Mouse (Mus musculus): ENCODE measurements around the gene Trpc7.
A peak's percentile ranks its signal among the peaks of the same experiment; 100 is the strongest.

Gene Trpc7

GRCm38 (mm10) chr13:56895893-56896292, at the start of gene Trpc7:
Gene Trpc7 (minus strand): TSS chr13:56895993.
- DNase-seq (ENCODE audit: low spot score): no peak

- no peak for DNase-seq (ENCODE audit: low spot score)
Observed at GRCm38 (mm10) chr13:56939261-56939660, 43.5 kb upstream of the Trpc7 start.

GRCm38 (mm10) chr13:56933832-56934510, 38.2 kb upstream of the Trpc7 start:
- no peak for DNase-seq (ENCODE audit: low spot score)

- DNase-seq (ENCODE audit: low spot score): no peak
Observed at GRCm38 (mm10) chr13:56930421-56930820, 34.6 kb upstream of the Trpc7 start.

- no peak for DNase-seq (ENCODE audit: low spot score)
Observed at GRCm38 (mm10) chr13:56922976-56923375, 27.2 kb upstream of the Trpc7 start.

DNA sequence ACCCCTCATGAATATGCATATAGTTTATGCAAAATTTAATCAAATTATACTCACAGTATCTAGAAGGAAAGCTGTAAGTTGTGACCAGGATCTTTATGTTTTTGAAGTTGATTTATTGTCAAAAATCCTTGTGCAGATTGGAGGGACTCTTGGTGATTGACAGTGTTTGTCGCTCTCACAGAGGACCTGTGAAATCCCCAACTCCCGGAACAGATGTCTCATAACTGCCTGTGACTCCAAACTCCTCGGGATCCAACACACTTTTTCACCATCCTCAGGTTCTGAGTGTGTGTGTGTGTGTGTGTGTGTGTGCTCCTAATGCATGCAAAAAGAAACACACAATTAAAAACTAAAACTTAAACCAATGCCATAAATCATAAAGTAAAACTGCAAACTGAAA, 25.5 kb upstream of the Trpc7 start:
- DNase-seq (ENCODE audit: low spot score): no peak

- DNase-seq (ENCODE audit: low spot score): no peak
Observed at GRCm38 (mm10) chr13:56914721-56915120, 18.9 kb upstream of the Trpc7 start.

DNA sequence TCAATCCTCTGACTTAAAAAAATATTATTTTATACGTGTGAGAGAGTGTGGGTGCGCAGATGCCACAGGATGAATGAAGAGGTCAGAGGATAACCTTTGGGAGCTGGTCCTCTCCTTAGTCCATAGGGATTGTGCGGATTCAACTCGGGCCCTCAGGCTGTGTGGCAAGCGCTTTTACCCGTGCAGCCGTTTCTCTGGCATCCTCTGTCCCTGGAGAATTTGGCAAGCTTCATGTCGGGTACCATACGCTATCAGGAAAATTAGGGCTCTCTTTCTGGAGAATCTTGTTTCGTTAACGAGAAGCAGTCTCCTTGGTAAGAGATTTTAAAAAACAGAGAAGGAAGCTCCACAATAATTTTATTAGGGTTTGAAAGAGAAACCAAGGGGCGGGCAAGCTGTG, 15.3 kb upstream of the Trpc7 start:
- DNase-seq (ENCODE audit: low spot score): no peak

GRCm38 (mm10) chr13:56895386-56895785, 407 bp downstream of the Trpc7 start:
- peak; percentile 89 for DNase-seq (ENCODE audit: low spot score)

DNA sequence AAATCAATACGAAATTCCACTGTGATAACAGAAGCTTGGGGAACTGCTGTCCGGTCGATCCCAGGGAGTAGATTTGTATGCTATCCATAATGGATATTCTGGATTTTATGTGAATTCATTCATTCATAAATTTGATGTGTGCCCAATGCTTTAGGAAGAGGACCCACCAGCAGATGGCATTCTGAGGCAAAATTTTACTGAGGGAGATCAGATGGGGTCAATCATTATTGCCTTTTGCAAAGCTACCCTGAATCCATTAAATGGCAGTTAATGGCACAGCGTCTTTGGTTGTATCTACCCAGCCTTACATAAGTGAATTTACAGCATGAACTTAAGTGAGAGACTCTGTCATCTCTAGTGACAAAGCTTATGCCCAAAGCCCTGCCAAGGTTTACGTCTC, 1.2 kb downstream of the Trpc7 start:
- DNase-seq (ENCODE audit: low spot score): no peak

DNA sequence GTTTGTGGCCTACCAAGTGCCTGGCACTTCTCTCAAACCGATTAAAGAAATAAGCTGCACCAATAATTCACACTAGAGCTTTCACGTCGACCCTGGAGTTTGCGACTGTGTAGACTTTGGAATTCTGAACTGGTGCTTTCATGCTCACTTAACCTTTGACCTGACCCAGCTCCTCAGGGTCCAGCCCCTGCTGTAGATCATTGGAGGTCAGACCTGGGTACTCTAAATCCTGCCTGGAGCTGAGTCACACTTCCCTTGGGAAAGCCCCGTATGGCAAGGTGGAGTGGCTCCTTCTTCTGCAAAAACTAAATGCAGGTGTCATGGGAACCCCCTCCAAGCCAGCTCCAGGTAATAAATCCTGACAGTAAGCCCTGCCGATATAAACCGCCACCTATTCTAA, 5.9 kb downstream of the Trpc7 start:
- peak; percentile 65 for DNase-seq (ENCODE audit: low spot score)

DNA sequence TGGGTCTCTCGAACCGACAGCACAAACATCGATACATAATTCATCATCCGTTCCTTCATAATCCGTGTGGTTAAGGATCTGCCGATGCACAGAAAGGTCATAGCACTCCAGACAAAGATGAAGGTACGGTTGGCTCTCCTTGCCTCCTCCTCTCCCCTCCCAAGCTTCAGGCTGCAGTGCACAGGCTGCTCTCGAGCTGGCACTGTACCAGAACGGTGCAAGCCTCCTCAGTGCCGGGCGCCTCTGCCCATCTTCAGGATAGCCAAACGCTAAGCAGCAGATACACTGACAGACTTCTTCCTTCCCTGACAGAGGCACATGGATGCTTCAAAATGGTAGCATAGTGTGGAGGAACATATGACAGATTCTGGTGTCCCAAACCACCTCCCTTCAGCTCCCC, 12.9 kb downstream of the Trpc7 start:
- DNase-seq (ENCODE audit: low spot score): no peak

DNA sequence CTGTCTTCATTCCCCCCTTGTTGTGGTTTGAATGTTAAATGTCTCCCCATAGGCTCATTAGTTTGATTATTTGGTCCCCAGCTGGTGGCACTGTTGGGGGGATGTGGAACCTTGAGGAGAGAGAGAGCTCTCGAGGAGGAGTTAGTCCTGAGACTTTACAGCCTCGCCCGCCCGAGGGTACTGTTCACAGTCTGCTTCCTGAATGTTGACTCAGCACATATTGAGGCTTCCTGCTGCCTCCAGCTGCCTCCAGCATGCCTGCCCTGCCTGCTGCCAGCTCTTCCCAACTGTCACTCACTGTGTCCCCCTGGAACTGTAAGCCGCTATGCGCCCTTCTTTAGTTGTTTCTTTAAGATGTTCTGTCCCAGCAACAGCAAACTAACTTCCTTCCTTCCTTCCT, 31.2 kb downstream of the Trpc7 start:
- no peak for DNase-seq (ENCODE audit: low spot score)

DNA sequence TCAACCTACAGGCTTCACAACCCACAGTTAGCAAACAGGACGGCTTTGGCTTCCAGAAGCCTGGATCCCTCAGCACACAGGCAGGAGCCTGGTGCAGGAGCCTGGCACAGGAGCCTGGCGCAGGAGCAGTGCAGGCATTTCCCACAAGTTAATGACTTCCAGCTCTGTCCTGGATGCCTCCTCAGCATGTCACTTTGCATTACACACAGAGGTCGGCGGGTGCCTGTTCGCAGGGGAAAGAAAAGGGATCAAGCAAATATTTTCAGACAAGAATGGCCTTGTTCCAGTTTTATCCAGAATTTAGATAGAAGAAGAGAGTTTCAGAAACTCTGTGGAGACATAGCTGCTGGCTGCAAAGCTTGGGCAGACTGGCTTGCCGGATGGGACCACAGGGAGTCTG, 33.8 kb downstream of the Trpc7 start:
- no peak for DNase-seq (ENCODE audit: low spot score)

- DNase-seq (ENCODE audit: low spot score): no peak
Observed at GRCm38 (mm10) chr13:56854506-56854905, 41.3 kb downstream of the Trpc7 start.

DNA sequence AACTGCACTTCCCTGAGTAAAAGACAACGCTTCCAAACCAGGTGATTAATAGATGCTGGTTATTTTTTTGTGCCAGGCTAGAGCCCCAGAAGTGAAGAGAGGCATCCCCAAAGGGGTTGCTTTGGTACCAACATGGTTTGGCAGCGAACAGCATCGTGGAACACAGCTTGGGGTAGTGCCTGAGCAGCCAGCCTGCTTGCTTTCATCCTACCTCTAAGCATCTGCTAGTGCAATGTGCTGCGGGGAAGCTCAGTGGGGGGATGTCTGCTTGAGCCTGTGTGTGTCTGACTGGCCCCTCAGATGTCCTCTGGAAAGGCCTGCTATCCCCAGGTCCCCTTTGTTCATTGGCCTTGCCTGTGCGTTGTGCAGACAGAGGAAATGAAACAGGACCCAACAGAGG, 42.4 kb downstream of the Trpc7 start:
- DNase-seq (ENCODE audit: low spot score): peak; percentile 27

DNA sequence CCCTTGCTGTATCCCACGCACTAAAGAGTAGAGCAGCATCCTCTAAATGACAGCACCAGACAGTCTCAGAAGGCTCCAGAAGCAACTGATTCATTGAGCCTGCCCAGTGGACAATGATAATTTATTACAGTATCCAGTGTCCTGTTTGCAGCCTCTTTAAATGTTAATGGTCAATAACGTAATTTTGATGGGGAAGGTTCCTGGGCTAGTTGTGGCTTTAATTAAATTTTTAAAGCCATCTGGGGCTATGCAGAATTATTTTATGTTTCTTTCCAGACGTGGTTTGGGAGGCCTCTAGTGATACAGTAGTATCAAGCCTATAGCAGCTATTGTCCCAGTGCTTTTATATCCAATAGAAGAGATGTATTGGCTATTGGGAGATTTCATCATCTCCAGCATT, 49.9 kb downstream of the Trpc7 start:
- no peak for DNase-seq (ENCODE audit: low spot score)

DNA sequence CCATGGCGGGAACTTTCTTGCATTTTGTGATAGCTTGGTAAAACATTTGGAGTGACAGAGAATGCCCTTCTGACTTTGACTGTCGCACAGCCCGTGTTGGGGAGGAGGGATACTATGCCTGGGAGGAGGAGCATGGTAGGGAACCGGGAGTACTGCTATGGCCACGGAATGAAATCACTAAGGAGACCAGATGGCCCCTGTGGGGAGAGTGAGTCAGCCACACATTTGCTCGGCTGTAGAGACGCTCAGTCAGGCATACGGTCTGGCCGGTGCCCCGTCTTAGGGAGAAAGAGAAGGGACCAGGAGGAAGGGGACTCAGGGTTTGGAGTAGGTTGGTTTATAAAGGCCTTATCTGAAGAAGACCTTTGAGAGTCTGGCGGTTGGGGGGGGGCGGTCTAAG, 80.3 kb downstream of the Trpc7 start:
- DNase-seq (ENCODE audit: low spot score): no peak

GRCm38 (mm10) chr13:56806776-56807490, 88.9 kb downstream of the Trpc7 start:
- DNase-seq (ENCODE audit: low spot score): peak; percentile 92

DNA sequence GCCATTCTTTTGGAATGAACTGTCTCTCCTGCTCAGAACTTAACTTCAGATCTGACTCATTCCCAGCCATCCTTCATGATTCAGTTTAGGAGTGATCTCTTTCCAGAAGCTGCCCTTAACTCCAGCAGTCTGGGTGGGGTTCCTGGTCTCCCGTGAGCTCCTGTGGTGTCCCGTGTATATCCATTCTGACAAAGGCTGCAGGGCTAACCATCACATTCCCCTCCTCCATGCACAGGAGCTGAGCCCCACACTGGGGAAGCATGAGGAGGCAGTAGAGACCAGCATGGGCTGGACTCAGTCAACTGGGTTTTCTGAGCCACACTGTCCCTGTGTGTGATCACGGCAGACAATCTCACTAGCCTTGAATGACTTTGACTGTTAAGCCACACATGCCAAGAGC, 90.7 kb downstream of the Trpc7 start:
- no peak for DNase-seq (ENCODE audit: low spot score)

DNA sequence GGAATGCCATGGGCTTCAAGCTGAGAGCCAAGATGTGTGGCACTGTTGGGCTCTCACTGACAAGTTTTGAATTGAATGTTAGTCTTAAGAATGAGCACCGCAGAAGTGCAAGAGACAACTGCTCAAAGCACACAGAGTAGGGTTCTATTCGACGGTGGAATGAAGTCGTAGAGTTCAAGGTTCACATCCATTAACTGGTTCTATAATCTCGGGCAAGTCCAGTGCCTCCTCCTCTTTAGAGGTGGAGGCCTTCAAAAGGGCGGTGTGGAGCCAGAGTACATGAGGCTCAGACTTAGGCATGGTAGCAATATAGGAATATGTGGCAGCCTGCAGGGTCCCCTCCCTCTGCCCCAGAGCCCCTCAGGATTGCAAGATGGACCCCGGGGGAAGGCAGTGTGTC, 98.3 kb downstream of the Trpc7 start:
- DNase-seq (ENCODE audit: low spot score): no peak

GRCm38 (mm10) chr13:56795501-56795900, 100.3 kb downstream of the Trpc7 start:
- no peak for DNase-seq (ENCODE audit: low spot score)

GRCm38 (mm10) chr13:56794441-56794840, 101.4 kb downstream of the Trpc7 start:
- DNase-seq (ENCODE audit: low spot score): no peak

- DNase-seq (ENCODE audit: low spot score): no peak
Observed at GRCm38 (mm10) chr13:56792844-56793243, 102.9 kb downstream of the Trpc7 start.
